Mouse (Mus musculus) CD4-positive, CD25-positive, alpha-beta regulatory T cell, adult 2 months (primary cell): ENCODE data around the gene Lrrtm4.

Experiments used
- DNase-seq: peaks from one replicate; pipeline ENCODE4 v3.0.0-alpha.2; 2012; ENCODE audit warnings: low read depth, low spot score

Lrrtm4 gene

DNA sequence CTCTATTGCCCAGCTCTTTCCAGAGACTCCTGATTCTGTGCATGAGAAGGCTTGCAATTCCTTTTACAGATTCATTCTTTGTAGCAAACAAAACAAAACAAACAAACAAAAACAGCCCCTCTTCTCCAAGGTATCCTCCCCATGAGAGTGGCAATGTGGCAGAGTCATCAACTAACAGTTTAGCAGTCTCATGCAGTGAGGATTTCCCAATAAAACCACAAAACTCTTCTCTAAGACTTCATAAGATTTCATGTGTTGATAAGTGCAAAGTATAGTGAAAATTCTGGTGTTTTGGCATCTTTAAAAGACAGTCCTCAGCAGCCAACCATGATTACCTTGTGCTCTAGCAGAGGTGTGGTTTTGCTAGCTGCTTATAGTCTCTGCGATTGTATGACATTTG, 284.9 kb downstream of the Lrrtm4 start:
- no peak for DNase-seq

DNA sequence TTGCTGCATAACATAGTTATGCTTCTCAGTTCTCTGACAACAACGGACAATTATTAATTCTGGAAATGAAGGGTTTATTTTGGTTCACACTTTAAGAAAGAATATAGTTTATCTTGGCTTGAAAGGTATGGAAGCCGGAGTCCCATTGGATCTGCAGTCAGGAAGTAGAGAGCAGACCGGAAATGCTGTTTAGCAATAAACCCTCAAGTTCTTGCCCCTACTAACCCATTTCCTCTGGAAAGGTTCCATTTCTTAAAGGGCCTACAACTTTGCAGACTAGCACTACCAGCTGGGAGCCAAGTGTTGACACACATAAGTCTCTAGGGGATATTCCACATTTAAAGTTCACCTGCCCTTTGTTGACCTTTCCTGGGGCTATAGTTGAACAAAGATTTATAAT, 309.7 kb downstream of the Lrrtm4 start:
- no peak for DNase-seq

DNA sequence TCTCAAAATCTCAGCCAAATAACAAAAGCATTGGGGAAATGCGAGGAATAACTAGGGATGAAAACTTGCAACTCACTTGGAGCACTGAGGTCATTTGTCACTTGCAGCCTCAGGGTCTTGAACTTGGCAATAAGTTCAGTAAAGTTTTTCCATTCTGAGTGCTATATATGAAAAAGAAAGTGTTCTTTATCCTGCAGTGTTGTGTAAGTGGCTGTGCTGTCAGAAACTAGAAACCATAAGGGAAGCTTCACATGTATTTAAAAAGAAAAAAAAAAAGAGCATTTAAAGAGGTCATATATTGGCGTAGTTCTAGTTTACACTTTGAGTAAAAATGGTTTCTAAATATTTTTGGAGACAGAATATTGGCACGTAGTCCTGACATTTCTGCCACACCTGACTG, 313.1 kb downstream of the Lrrtm4 start:
- DNase-seq: no peak

DNA sequence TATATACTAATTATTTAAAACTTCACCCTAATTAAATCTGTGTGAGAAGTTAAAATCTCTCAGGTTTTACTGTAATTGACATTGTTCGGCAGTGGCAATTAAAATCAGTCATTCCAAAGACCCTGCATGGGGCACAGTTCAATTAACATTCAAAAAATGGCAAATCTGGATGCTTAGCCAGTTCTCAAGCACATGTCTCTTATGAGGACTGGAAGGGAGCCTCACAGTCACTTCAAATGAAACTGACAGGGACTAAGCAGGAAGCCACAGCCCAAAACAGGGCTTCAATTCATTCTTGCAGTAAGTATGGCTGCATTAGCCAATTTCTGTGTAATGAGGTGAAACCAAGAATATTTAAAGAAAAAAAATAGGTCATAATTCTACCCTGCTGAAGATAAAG, 333.6 kb downstream of the Lrrtm4 start:
- DNase-seq: no peak

DNA sequence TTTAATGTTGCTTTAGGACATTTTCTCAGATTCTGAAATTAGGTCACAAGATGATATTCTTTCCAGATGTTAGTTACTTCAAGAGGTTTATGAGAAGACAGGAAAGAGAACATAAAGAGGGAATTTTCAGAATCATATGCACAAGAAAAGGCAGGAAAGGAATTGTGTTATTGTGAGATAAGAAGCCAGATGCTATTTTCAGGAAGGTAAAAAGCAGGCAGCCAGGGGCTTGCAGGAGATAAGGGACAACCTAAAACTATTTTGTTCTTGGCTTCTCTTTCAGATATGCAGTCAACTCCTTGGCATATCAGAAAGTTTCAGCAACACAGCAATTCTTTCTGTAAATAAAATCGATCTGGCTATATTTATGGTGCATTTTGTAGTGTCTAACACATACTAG, 338.4 kb downstream of the Lrrtm4 start:
- no peak for DNase-seq

DNA sequence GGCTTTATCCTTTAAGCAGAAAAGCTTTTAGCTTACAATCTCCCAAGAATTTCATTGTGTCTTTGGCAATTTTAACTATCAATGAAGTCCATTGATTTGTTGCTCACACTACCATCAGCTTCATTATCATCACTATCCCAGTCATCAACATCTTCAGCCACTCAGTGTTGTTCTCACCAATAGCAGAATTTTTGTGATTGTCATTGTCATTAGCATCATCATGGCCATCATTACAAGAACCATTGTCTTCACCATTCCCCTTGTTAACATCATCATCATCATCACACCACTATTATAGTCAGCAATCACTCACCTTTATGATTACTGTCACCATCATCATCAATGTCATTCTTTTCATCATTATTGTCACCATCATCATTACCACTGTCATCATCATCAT, 344.9 kb downstream of the Lrrtm4 start:
- DNase-seq: no peak

DNA sequence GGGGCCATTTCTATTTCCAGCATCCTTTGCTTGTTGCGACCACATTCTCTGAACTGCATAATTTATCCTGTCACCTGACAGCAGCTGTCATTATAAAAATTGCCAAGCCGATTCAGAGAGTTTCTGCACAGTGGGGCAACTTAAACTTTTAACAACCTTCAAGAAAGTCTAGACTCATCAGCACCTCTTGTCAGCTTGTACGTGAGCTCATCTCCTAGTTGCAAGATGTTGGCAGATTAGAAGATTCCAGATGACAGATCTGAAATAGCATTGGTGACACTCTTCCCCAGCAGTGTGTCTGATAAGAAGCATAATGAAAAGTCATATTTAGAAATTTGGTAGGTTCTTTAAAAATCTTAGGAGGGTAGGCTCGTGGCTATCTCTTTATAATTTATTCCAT, 347.9 kb downstream of the Lrrtm4 start:
- DNase-seq: no peak

DNA sequence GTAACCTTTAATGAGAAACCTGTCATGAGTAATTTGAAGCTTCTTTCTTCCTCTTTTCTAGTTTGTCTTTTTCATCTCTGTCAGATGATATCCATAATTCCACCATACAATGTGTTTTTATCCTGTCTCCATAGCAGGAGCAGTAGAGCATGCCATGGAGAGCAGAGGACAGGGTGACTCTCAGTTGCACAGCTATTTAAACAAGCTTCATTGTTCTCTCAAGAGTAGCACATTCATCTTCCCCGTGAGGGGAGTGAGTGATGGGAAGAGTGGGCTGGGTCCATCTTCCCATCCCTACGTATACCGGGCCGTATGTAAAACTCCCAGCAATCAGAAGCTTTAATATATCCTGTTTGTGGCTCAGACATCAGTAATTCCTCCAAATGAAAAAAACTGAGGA, 370.9 kb downstream of the Lrrtm4 start:
- no peak for DNase-seq

DNA sequence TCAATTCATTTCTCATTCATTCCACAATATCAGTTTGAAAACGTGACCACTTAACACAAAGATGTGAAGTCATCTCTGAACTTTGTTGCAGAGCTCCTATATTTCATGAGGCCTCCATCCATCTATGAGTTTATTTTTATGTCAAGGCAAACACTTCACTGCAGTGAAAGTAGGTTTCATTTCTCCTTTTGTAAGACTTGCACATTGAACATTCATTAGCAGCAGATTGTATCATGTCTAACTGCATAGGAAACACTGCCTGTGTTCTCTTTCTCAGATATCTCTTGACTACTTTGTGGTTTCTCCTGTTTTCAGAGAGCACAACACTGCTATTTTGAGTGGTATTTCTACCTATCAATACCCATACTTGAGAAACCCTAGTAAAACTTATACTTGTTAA, 388.1 kb downstream of the Lrrtm4 start:
- DNase-seq: no peak

DNA sequence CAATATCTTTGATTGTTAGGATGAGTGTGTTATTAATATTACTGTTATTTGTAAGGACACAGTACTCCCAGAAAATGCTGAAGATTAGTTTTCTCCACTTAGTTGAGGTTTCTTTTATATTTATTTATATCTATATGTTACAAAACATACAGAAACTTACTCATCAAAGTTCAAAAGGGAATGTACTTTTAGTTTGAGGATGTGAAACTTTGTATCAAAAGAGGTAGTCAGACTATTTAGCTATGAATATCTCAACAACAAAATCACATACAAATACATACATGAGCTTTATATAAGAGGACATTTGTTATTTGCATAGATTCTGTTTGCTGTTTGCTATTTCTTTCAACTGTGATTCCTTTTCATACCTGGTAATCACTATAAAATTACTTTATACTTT, 421.5 kb downstream of the Lrrtm4 start:
- no peak for DNase-seq

DNA sequence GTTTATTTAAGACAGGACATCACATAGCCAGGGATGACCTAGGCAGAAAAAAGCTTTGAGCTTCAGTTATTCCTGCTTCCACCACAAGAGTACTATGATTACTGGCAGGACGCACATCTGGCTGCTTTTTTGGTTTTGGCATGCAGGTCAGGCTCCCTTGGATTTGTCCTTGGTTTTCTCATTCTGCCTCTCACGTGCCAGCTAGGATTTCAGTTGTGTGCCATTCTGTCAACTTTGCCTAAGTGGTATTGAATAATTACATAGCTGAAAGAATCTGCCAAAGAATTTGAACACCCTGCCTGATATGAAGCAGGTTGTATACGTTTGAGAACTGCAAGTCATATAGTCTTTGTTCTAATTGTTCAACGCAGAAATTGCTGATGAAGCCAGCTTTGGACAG, 451.9 kb downstream of the Lrrtm4 start:
- no peak for DNase-seq

DNA sequence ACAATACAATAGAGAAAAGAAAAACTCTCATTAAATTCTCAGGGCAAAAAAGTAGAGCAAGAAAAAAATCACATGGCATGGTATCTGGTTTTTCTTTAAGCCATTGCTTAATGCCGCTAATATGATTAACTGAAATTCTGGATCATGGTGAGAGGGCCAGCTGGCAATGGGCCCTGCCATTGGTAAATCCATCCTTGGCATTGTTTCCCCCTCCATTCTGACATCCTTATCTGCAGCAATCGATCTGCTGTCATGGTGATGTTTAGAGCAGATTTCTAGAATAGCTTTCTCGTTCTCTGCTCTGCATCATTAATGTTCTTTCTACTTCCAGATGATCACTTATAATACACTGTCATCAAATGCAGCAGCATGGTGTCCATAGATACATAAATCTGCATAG, 457.5 kb downstream of the Lrrtm4 start:
- DNase-seq: no peak

DNA sequence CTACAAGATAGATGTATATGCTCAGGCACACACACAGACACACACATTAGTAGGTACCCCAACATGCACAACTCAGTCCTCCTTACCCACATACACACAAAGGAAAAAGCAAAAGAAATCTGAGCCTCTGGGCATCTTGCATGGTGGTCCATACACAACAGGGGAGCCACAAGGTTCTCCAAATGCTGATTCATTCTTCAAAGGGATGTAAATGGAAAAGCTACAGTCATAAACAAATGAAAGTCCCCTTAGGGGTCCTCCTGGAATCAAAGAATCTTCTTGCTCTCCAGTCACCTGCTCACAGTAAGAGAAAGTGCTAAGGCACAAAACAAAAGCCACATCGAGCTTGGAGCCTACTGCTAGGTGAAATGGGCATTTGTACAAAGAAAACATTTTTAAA, 526.3 kb downstream of the Lrrtm4 start:
- DNase-seq: no peak

DNA sequence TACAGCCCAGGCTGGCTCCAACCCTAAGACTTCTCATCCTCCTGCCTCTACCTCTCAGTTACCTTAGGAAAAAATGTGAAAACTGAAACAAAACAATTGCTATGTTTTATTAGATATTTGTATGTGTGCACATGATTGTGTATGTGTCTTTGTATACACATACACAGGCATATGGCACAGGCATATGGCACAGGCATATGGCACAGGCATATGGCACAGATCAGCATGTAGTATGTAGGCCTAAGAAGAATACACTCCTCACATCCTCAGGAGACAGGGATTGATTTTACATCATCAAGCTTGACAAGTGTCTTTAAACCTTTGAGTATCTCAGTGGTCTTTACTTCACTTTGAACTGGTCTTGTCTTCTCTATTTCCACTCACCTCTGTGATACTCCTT, 531.2 kb downstream of the Lrrtm4 start:
- no peak for DNase-seq

DNA sequence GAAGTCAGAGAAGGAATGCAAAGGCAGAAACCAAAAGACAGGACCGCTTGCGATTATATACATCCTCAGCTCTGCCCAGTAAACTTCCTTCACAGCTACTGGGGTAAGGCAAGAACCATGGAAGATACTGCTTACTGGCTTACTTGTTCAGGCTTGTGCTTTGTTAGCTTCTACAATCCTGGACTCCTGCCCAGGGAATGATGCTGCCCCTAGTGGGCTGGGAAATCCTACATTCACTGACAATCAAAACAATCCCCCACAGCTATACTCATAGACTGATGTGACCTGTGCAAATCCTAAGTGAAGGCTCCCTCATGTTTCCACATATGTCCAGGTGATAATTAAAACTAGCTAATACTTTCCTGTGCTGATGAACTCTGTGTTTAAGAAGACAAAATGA, 534.7 kb downstream of the Lrrtm4 start:
- no peak for DNase-seq

DNA sequence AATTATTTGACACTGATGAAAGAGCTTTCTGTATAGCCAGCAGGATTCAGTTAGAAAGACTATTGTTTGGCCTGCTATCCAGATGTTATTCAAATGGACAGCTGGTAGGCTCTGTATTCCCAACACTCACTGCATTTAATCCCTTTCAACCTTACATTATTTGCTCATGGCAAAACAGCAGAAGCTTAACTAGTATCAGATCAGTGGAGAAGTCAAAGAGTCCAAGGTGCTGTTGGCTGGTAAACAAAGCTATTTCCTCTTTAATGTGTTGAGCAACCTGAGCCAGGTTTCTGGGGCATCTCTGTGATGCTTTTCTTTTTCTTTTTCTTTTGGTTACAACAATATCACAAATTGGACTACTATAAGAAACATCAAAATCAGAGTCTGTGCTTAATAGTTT, 536.3 kb downstream of the Lrrtm4 start:
- DNase-seq: no peak

DNA sequence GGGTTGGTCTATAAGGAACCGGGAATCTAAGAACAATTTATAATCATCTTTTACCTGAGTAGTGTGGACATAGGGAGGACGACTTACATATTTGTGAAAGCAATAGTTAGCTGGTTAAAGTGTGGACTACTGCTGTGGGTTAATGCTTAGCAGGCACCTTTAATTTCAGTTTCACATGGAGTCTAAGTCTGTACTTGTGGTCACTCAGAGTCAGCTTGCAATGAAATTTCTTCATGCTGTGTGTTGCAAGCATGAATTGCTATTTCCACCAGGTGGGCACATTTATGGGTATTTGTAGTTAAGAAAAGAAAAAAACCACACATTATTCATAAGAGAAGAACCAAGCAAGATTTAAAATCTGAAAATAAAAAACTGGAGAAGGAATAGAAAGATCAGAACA, 558.5 kb downstream of the Lrrtm4 start:
- no peak for DNase-seq

DNA sequence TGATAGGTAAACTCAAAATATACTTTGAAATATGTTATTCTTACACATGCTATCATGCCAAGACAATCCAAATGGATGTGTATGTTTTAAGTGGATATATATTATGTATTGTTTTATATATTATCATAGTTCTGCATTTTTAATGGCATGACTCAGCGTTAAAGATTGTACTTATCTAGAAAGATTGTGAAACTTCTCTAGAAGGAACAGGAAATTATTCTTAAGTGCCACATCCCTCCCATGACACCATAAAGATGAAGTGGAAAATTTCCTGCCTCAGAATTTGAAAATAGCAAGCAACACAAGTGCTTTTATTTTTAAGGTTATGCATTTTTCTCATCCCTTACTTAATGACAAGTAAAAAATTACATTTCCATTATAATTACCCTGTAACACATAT, 563.5 kb downstream of the Lrrtm4 start:
- DNase-seq: no peak

DNA sequence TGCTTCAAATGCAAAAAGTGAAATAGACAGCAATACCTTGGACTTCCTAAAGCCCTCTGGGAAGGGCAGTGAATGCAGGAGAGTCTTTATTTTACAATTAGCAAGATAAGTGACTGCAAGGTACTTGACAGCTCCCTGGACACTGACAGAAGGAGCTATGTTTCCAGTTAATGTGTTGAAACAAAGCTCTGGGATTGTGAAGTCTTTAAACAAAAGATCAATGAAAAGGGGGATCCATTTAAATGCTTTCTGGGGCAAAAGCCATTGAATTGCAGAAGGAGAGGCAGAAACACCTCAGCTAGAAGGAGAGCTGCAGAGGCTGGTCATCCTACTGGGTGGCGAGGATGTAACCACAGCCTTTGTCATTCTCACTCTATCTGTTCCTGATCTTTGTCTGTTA, 571.1 kb downstream of the Lrrtm4 start:
- no peak for DNase-seq

DNA sequence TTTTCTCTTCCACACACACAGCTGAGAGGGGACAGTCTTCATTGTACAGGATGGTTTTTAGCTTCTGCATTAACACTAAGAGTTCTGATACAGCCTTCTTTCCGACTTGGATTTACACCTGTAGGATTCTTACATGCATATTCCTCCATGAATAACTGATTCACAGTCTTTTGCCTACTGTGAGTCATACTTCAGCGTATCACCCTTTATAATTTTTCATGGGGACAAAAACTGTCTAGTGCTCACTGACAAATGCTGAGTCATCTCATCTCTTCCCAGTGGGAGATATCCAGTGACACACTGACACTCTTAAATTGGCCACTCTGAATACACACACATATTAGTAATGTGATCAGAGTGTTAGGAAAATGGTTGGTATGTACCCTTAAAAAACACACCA, 600.8 kb downstream of the Lrrtm4 start:
- no peak for DNase-seq

DNA sequence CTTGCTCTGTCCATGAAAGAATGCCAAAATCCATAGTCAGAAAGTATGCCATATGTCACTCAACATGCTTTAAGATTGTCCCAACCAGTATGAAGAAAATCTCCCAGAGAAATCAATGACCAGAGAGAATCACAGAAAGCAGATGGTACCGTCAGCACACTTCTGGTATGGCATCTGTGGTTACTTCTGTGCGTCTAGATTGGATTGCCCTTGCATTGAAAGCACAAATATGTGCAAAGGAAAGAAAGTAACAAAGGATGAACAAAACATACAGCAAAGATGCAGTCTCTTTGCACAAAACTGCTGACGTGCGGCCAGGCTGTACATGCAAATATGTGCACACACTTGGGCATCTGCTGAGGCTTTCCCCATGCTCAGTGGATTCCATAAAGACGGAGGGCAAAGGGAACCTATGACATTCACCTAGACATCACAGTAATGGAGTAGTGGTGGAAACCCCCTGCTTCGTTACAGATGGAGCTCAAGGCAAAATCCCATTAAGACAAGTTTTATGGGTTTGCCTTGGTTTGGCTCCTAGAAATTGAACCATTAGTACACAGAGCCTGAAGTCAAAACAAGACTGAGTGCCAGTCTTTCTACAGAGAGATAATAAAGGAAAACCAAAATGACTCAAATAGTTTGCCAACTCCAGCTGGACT, 604.1 kb downstream of the Lrrtm4 start:
- no peak for DNase-seq

DNA sequence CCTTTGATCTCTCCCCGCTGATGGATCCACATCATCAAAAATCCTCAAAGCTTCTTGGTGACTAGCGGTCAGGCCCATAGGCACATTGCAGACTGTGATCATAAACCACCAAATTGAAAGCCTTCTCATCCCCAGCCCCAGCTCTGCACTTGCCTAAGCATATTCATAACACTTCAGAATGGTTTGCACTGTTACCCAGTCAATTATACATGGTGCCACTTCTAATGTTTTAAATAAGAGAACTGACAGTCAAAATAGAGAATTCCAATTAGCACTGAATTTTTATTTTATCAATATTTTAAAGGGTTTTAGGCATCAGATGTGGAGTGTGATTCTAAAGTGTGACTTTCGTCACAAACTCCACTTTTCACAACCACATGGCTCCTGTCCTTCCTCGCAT, 606.8 kb downstream of the Lrrtm4 start:
- no peak for DNase-seq

DNA sequence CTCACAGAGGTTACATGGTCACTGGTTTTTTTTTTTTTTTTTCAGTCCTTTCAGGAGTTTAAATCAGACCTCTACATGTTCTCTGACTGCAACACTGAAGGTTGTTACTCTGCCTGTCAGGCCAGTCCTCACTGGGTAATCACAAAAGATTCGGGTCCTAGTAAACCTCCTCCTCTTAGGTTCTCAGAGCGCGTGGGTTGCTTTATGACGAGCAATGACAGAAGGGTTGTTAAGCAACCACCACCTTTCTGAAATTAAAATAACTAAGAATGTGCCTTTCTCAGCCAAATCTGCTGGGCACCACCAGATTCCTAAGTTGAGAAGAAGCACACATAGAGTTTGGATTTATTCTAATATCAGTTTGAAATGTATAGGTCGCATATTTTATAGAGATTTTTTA, 644.1 kb downstream of the Lrrtm4 start:
- DNase-seq: no peak

DNA sequence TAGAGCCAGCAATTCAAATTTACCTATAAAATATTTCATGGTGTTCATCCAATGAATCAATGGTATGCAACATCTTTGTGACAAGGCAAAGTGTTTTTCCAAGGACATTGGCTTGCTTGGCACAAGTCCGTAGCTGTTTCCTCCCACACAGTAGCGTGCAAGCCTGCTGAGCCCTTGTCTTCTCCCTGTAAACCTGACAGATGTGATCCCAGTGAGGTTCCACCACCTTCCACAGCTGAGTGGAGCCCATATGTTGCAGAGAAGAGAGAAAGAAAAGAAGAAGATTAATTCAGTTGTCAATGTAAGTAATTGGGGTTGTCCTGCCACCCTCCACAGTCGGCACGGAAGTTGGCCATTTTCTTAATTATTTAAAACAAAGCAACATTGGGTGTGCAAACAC, 645.4 kb downstream of the Lrrtm4 start:
- DNase-seq: no peak

DNA sequence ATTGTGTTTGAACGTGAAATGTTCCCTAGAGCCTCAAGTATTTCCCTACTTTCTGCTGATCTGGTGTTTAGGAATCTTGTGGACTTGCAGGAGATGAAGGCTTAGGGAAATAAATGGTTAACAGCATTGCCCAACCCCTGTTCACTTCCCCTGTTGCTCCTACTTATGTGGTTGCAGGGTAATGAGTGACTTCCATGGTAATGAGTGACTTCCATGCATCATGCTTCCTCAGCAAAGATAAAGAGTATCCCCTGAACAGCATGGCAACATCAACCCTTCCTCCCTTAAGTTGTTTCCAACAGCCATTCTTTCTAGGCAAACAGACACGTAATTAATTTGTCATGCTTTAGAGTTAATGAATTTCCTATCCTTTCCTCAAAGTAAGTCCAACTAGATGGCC, 685.5 kb downstream of the Lrrtm4 start:
- no peak for DNase-seq
